Mouse (Mus musculus): ENCODE measurements at regions not wholly inside any gene's neighbourhood (a gene's known extent, or its start where the extent isn't known, plus 50 kb on each side); places are given as distances from the start of the nearest gene placed in this dataset.

DNA sequence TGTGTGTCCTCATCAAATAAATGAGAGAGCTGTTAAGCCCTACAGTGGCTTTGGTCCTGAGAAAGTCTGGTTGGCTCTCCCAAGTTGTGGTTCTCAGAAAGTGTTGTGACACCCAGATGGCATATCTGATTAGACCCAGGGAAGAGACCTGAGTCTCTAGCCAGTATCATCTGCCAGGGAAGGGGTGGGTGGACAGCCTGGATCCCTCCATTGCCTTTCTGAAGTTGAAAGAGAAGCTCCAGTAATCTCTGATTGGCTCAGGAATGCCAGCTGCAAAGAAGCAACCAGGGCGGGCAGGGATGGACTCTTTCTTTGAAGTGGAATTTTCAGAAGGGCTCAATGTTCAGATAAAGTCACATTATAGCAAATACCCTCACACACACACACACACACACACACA is 361.8 kb upstream of the Gm10131 start:
- H3K4me1 ChIP-seq (ENCODE audit: control insufficient read depth, insufficient read depth, low read length), result no peaks in the 10 kb centered on the region
- H3K27me3 ChIP-seq (ENCODE audit: control insufficient read depth, insufficient read depth, low read length), result no peaks in the 10 kb centered on the region; the same call in 1 of the 2 replicates
- H3K27ac ChIP-seq (ENCODE audit: insufficient read depth, low read length), result no peak overlapping the region
- DNase-seq, result no peak
- 68% methylated on average over 1 of the region's 1 CpGs for WGBS
- no peak overlapping the region for H3K4me3 ChIP-seq (replicated peaks; ENCODE audit: insufficient read depth, low read depth, low read length)
- TF ChIP-seq CTCF (IDR thresholded peaks at IDR 0.05; ENCODE audit: borderline replicate concordance, insufficient read depth, low read depth, low read length) (no peak), POLR2A (IDR thresholded peaks at IDR 0.05; ENCODE audit: borderline replicate concordance, insufficient read depth, low read length) (no peak)

DNA sequence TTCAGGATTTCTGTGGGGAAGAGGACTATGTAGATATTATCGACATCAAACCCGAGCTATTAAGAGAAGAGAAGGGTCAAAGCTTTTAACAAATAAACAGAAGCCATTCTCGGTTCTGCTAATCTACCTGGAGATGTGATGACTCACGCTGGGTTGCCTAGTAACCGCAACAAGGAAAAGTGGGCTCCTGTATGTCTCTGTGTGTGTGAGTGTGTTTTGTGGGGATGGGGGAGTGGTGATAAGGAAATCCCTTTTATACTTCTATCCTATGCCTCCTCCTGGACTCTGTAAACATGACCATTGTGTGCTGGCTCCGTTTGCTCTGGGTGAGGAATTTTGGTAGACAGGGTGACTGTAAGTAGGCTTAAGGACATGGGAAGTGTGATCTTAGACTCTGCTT is 361.3 kb upstream of the Gm10131 start:
- H3K27me3 ChIP-seq (ENCODE audit: control insufficient read depth, insufficient read depth, low read length), result no peaks in the 10 kb centered on the region; the same call in 1 of the 2 replicates
- no peak overlapping the region for H3K4me3 ChIP-seq (replicated peaks; ENCODE audit: insufficient read depth, low read depth, low read length)
- H3K4me1 ChIP-seq (ENCODE audit: control insufficient read depth, insufficient read depth, low read length), result no peaks in the 10 kb centered on the region
- DNase-seq, result no peak
- H3K27ac ChIP-seq (ENCODE audit: insufficient read depth, low read length), result no peak overlapping the region
- TF ChIP-seq CTCF (IDR thresholded peaks at IDR 0.05; ENCODE audit: borderline replicate concordance, insufficient read depth, low read depth, low read length) (no peak), POLR2A (IDR thresholded peaks at IDR 0.05; ENCODE audit: borderline replicate concordance, insufficient read depth, low read length) (no peak)
- WGBS, result 58% methylated on average over 6 of the region's 6 CpGs

DNA sequence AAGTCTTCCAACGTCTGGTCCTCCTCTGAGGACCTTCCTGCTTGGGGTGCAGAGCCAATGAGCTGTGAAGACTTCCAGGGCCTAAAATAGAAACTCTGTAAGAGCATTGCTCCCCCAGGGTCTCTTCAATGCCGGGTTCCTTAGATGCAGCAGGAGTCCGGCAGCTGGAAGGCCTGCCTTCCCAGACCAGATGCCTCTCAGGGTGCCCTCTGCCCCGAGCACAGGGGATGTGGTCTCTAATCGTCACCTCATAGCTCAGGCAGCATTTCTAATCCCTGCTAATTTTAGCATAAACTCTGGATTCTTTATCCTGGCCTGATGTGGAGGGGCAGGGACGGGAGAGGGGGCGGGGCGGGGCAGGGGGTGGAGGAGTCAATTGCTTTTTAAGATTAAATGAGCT is 360.9 kb upstream of the Gm10131 start:
- no peak for TF ChIP-seq POLR2A (IDR thresholded peaks at IDR 0.05; ENCODE audit: borderline replicate concordance, insufficient read depth, low read length)
- TF ChIP-seq CTCF (IDR thresholded peaks at IDR 0.05; ENCODE audit: borderline replicate concordance, insufficient read depth, low read depth, low read length), result no peak
- no peak overlapping the region for H3K27ac ChIP-seq (ENCODE audit: insufficient read depth, low read length)
- no peaks in the 10 kb centered on the region for H3K4me1 ChIP-seq (ENCODE audit: control insufficient read depth, insufficient read depth, low read length)
- WGBS, result 39% methylated on average over 8 of the region's 8 CpGs
- H3K4me3 ChIP-seq (replicated peaks; ENCODE audit: insufficient read depth, low read depth, low read length), result no peak overlapping the region
- H3K27me3 ChIP-seq (ENCODE audit: control insufficient read depth, insufficient read depth, low read length), result no peaks in the 10 kb centered on the region; the same call in 1 of the 2 replicates
- no peak for DNase-seq

DNA sequence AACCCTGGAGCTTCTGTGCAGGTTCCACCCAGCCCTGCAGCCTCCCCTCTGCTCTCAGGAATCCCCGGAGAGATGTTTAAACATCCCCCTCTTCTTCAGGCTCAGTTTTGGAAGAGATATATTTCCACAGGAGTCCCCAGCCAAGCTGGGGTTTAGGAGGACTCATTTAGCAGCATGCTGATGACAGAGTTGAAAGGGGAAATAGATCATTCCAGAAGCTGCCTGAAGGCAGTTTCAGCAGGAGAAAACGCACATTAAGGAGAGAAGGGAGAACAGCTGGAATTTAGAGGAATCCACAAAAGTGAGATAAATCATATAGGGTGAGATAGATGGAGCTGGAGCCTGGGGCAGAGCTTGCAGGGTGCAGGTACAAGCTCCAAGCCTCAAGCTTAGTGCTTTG is 357.6 kb upstream of the Gm10131 start:
- WGBS, result 72% methylated on average over 2 of the region's 2 CpGs
- H3K4me3 ChIP-seq (replicated peaks; ENCODE audit: insufficient read depth, low read depth, low read length), result no peak overlapping the region
- no peaks in the 10 kb centered on the region; the same call in 1 of the 2 replicates for H3K27me3 ChIP-seq (ENCODE audit: control insufficient read depth, insufficient read depth, low read length)
- TF ChIP-seq POLR2A (IDR thresholded peaks at IDR 0.05; ENCODE audit: borderline replicate concordance, insufficient read depth, low read length) (no peak), CTCF (IDR thresholded peaks at IDR 0.05; ENCODE audit: borderline replicate concordance, insufficient read depth, low read depth, low read length) (no peak)
- no peaks in the 10 kb centered on the region for H3K4me1 ChIP-seq (ENCODE audit: control insufficient read depth, insufficient read depth, low read length)
- no peak for DNase-seq
- no peak overlapping the region for H3K27ac ChIP-seq (ENCODE audit: insufficient read depth, low read length)

DNA sequence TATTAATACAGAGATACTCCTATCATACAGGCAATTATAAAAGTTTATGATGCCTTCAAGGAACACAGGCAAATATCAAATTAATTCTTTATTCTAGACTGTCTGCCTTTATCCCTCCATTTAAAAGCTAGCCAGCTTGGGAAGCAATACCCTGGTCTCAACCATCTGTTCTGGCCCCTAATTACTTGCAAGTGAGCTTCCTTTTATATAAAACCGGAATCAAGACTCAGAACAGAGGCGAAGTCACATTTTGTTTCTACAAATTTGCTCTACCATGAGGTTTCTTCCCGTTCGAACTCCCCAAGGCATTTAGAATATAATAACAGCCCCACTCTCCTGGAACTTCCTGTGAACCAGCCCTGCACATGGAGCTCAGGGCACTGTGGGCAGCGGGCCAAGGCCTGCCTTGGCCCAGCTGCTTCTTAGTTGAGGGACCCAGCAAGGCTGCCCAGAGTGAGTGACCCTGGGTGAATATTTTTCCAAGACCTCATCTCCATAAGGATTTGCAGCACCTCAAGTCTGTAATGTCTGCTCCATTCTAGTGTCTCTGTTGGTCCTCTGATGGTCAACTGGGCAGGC is 355.3 kb upstream of the Gm10131 start:
- no peaks in the 10 kb centered on the region for H3K4me1 ChIP-seq (ENCODE audit: control insufficient read depth, insufficient read depth, low read length)
- TF ChIP-seq POLR2A (IDR thresholded peaks at IDR 0.05; ENCODE audit: borderline replicate concordance, insufficient read depth, low read length) (no peak), CTCF (IDR thresholded peaks at IDR 0.05; ENCODE audit: borderline replicate concordance, insufficient read depth, low read depth, low read length) (no peak)
- no peak overlapping the region for H3K27ac ChIP-seq (ENCODE audit: insufficient read depth, low read length)
- no peak overlapping the region for H3K4me3 ChIP-seq (replicated peaks; ENCODE audit: insufficient read depth, low read depth, low read length)
- H3K27me3 ChIP-seq (ENCODE audit: control insufficient read depth, insufficient read depth, low read length), result no peaks in the 10 kb centered on the region
- WGBS, result 14% methylated on average over 5 of the region's 5 CpGs
- no peak for DNase-seq

DNA sequence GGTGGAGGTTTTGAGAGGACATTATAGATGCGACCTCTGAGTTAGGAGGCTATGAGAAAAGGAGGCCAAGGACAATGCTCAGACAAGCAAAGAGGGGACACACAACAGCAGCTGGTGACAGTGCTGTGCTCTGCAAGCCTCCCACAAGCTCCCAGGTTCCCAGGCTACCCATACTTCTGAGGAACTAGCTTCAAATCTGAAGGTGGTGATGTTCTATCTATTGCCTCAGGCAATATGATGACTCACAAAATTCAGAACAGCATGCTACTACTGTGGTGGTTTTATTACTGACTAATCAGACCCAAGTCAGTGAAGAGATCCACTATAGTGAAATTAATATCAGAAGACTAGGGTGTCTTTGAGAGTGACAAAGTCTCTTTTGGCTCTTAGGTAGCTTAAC is 353.9 kb upstream of the Gm10131 start:
- H3K27me3 ChIP-seq (ENCODE audit: control insufficient read depth, insufficient read depth, low read length), result no peaks in the 10 kb centered on the region
- H3K4me1 ChIP-seq (ENCODE audit: control insufficient read depth, insufficient read depth, low read length), result no peaks in the 10 kb centered on the region
- WGBS, result 98% methylated on average over 1 of the region's 1 CpGs
- DNase-seq, result no peak
- no peak overlapping the region for H3K27ac ChIP-seq (ENCODE audit: insufficient read depth, low read length)
- H3K4me3 ChIP-seq (replicated peaks; ENCODE audit: insufficient read depth, low read depth, low read length), result no peak overlapping the region
- TF ChIP-seq POLR2A (IDR thresholded peaks at IDR 0.05; ENCODE audit: borderline replicate concordance, insufficient read depth, low read length), result no peak
- TF ChIP-seq CTCF (IDR thresholded peaks at IDR 0.05; ENCODE audit: borderline replicate concordance, insufficient read depth, low read depth, low read length), result no peak

DNA sequence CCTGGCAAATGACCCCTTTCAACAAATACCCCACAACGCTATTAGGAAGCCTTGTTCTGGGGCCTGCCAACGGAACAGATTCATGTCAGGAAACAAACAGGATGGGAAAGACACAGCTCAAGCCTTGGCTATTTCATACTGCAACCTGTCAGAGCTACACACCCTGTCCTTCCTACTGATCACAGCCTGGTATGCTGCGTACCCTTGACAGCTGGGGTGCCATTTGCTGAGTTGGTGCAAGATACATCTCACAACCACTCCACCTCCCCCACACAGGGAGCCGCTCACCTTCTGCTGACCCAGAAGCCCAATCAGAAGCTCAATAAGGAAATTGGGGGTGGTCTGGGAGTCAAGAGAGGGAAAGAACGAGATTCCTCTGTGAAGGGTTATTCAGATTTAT is 350.7 kb upstream of the Gm10131 start:
- no peak for TF ChIP-seq CTCF (IDR thresholded peaks at IDR 0.05; ENCODE audit: borderline replicate concordance, insufficient read depth, low read depth, low read length)
- TF ChIP-seq POLR2A (IDR thresholded peaks at IDR 0.05; ENCODE audit: borderline replicate concordance, insufficient read depth, low read length), result no peak
- no peaks in the 10 kb centered on the region for H3K27me3 ChIP-seq (ENCODE audit: control insufficient read depth, insufficient read depth, low read length)
- DNase-seq, result no peak

DNA sequence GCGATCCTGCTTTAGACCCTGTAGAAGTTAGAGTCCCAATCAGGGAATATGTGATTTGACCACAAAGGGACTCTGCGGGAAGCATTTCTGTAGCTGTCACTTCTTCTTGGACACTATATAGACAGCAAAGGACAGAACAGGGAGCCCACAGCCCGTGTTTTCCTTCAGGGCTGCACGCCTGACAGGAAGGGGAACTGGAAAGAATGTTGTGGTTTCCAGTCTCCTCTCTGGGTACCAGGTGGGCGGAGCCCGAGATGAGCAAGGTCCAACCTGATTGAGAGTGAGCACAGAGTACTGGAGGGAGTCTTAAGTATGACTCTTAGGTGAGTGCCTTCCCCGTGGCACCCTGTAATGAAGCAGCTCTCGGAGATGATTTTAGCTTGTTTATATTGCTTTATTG is 346.8 kb upstream of the Gm10131 start:
- WGBS, result 92% methylated on average over 8 of the region's 8 CpGs
- TF ChIP-seq CTCF (IDR thresholded peaks at IDR 0.05; ENCODE audit: borderline replicate concordance, insufficient read depth, low read depth, low read length) (no peak), POLR2A (IDR thresholded peaks at IDR 0.05; ENCODE audit: borderline replicate concordance, insufficient read depth, low read length) (no peak)
- Histone ChIP-seq H3K4me1 (ENCODE audit: control insufficient read depth, insufficient read depth, low read length) (no peaks in the 10 kb centered on the region), H3K27me3 (ENCODE audit: control insufficient read depth, insufficient read depth, low read length) (no peaks in the 10 kb centered on the region), H3K27ac (ENCODE audit: insufficient read depth, low read length) (no peak overlapping the region), H3K4me3 (replicated peaks; ENCODE audit: insufficient read depth, low read depth, low read length) (no peak overlapping the region)
- no peak for DNase-seq

More for the DNA sequence above, 350.7 kb upstream of the Gm10131 start:
- 82% methylated on average over 5 of the region's 5 CpGs for WGBS
- H3K27ac ChIP-seq (ENCODE audit: insufficient read depth, low read length), result no peak overlapping the region
- no peak overlapping the region for H3K4me3 ChIP-seq (replicated peaks; ENCODE audit: insufficient read depth, low read depth, low read length)
- H3K4me1 ChIP-seq (ENCODE audit: control insufficient read depth, insufficient read depth, low read length), result no peaks in the 10 kb centered on the region
